Mouse (Mus musculus) c-Kit-positive CD71-negative TER-119-negative erythroid progenitor cells, embryonic 14.5 days (primary cell): ENCODE results near the gene Unc119.

ENCODE experiments used
- DNase-seq: peaks from one replicate; pipeline ENCODE4 v3.0.0-alpha.2; 2013; ENCODE audit warnings: low read depth

The Unc119 gene

DNA sequence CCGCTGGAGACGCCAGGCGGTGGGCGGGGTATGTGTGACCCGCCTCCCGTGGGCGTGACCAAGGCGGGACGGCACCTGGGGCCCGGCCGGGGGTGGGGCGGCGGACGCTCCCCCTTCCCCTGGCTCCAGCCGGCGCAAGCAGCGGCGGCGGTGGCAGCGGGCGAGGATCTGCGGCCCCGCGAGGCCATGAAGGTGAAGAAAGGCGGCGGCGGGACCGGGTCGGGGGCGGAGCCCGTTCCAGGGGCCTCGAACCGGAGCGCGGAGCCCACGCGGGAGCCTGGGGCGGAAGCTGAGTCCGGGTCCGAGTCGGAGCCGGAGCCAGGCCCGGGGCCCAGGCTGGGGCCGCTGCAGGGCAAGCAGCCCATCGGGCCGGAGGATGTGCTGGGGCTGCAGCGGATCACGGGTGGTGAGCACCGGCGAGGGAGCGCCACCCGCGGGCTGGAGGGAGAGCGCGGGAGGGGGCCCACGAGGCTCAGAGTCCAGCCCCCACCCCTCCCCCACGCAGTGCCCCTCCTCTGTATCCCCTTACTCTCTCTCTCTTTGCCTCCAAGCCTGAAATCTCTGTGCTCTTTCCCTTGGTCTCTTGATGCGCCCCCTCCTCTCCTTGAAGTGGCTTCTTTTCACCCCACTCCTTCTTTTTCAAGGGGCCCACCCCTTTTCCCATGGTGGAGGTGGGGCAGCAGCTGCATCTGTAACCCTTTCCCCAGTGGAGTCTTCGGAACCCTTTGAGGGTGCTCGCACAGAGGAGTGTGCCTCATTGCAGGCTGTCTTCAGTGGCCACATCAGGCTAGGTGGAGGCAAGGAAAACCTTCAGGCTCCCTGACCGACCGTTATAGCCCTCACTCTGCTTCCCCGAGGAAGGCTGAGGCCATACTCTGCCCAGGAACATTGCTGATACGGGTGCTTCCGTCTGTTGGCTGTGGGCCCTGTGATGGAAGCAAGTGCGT is at the start of gene Unc119:
Unc119 (plus strand) TSS at position 102 of the 947 bp plus-strand sequence.
- DNase-seq = no peak

DNA sequence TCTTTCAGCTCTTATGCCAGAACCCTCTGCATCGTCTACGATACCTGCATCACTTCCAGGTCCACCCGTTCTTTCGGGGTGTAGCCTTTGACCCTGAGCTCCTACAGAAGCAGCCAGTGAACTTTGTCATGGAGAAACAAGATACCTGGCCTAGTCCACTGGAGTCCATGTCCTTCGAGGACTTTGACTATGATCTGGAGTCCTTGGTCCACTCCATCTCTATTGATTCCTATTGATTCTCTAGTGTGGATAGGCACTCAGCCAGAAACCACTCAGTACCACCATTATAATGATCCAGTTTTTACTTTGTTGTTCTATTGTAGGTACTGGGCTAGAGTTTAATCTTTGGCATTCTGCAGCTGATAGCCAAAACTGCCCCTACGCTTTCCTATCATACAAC is 48.7 kb upstream of the Unc119 start:
- no peak for DNase-seq

DNA sequence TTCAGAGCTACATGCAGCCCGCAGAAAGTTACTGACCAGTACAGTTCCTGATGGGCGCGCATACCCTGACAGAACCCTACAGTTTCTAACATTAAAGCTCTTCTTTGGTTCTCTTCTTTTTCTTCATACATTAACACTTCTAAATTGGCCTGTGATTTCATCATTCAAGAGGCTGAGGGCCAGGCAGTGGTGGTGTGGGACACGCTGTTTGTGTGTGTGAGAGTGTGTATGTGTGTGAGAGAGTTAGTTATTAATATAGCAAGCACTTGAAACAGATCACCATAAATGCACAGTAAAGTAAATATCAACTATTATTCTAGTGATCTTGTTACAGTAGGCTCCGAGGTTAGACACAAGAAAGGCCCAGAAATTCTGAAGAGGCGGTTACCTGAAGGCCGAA is 42.4 kb upstream of the Unc119 start:
- DNase-seq = no peak

DNA sequence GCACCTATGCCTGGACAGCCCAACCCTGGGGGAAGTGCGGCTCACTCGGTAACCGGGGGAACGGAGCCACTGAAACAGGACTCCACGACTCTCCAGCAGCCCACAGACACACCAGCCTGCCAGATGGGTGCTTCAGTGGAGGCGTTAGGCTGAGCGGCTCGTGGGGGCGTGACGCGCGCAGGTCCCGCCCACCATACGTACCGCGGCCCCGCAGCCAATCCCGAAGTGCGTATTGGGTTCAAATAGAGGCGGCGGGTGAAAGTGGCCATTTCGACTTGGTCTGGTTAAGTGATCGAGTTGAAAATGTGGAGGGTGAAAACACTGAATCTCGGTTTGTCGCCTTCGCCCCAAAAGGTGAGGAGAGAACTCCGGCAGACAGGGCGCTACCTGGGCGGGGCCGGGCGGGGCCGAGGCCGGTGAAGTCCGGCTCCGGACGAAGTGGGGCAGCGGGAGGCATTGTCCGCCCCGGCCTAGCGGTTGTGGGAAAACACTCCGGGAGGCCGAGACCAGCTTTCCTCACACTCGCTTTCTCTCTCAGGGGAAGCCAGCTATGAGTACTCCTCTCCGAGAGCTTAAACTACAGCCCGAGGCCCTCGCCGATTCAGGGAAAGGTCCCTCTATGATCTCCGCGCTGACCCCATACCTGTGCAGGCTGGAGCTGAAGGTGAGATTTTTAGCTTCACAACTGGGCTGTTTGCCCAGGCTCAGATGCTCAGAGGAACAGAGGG is 41.8 kb upstream of the Unc119 start, which contains the start of gene Spag5:
Spag5 (plus strand) TSS at position 173 of the 728 bp plus-strand sequence.
- peak; percentile 83 for DNase-seq

DNA sequence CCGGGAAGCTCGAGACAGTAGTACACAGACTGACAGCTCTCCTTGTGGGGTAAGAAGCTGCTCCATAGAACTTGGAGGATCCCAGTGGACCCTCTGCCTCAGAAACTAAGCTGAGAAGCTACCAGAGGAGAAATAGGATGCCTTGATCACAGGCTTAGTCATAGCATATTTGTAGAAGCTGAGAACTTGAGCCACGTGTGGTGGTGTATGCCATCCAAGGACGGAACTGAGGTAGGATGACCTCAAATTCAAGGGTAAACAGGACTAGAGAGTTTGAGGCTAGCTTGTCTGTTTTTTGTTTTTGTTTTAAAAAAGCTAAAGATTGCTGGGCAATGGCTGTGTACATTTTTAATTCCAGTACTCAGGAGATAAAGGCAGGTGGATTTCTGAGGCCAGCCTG is 38.0 kb upstream of the Unc119 start:
- no peak for DNase-seq

DNA sequence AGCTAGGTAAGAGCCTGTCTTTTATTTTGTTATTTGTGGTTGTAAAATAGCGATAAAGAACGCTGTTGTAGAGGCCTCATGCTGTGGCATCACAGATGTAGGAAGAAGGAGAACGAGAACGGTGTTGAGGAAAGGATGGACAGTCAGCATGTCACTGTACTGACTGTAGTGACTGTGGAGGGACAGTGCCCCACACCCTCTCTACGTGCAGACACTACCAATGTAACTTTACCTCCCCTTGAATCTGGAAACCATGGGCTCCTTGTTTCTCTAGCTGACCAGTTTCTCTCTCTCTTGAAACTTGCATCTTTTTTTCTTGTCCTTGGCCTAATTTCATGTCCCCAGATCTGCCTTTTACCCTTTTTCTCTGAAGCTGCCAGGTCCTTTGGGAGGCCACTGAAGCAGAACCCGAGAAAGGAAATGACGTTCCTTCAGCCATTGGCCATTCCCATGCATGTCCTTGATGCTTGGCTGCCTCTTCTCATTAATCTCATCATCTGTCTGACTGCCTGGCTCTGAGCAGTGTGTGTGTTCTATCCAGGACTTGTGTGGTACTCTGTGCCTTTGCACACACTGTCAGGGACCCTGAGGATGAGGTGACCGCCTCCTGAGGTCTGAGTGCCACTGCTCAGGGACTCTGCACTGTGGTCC is 32.3 kb upstream of the Unc119 start:
- no peak for DNase-seq

DNA sequence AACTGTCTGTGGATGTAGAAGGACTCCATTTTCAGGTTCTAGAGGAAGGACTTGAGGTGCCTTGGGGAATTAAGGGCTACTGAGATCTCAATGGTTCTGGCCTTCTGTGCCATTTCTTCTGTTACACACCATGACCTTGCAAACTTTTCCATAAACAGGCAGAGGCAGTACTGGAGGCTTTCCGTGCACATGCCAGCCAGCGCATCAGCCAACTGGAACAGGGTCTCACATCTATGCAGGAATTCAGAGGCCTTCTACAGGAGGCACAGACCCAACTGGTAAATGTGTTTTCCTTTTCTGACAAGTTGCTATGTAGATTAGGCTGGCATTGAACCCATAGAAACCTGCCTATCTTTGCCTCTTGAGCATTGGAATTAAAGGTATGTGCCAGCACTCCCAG is 29.6 kb upstream of the Unc119 start:
- DNase-seq = no peak

DNA sequence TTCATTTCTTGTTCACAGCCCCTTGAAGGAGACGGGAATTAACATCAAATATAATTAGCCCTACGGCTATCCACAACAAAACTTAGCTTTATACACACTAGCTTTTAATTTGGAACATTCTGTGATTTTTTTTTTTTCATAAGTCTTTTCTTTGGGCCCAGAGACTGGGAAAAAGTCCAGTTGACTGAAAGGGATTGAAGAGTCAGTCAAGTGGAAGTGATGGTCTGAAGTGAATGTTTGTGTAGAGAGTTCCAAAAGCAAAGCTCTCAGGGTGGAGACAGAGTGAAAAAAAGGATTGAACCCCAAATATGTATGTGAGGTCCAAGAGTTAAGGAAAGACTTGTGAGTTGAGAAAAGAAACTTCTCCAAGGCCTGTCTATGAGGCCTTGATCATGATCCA is 24.9 kb upstream of the Unc119 start:
- no peak for DNase-seq

DNA sequence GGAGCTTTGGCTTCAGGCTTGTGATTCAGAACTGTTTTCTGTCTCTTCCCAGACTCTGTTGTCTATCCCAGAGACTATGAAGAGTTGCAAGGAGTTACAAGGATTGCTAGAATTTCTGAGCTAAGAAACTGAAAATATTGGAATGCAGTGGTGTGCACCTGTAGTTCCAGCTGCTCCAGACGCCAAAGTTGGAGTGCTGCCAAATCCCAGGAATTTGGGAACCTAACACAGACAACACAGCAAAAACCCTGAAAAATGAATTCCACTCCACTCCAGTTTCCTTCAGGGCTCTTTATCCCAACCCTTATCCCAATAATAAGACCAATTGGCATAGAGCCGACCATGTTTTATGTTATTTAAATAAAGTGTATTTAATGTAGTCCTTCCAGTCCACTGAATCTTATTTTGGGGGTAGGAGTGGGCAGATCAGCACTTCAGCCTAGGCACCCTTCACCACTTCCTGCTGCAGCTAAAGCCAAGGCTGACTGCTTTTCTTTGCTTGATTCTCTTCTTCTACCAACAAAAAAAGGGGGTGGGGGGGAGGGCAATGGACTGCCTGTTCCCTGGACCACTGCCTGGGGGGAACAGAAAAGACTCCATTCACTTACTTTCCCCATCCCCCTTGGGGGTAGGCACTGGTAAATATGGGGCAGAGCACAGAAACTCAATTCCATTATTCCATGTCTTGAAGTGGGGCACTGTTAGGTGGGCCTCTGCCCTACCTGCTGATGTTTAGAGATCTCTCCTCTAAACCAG is 21.0 kb upstream of the Unc119 start:
- no peak for DNase-seq

DNA sequence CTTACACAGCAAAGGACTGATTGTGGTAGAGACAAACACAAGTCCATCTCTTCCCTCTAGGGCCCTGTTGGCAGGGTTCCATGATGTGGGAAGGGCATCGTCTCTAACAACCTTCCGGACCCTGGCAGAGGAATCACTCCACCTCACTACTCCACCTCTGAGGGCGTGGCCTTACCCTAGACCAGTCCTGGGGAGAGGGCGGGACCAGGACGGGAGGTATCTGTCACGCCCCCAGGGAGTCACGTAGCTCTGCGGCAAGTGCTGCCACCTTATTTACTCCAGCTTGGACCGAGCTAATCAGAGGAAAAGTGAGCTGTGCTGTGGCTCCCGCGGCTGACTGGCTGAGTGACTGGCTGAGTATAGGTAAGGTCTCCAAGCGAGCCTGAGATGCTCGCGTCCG is 20.4 kb upstream of the Unc119 start, which contains the start of gene Aldoc:
Aldoc (plus strand) TSS at position 109 of the 400 bp plus-strand sequence.
- DNase-seq = peak; percentile 71

DNA sequence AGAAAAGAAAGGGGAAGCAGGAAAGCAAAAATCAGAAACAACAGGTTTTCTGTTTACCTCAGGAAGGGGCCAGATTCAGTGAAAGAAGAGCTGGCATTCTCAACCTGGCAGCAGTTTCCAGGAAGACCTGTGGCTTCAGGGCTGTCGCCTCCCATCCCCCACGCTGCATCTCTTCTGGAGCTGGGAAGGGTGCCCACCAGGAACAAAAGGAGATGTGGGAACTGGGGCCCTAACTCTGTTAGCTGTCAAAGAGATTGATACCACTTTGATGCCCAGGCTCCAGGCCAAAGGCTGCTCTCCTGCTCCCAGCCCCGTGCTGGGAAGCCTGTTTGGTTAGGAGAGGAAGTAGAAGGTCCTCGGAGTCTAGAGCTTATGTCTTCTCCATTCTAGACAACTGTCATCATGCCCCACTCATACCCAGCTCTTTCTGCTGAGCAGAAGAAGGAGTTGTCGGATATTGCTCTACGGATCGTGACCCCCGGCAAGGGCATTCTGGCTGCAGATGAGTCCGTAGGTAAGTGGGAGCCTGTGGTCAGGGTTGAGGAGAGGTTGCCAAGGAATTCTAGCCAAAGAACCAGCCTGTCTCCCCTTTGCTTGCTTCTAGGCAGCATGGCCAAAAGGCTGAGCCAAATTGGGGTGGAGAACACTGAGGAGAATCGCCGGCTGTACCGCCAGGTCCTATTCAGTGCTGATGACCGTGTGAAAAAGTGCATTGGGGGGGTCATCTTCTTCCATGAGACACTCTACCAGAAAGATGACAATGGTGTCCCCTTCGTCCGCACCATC is 19.1 kb upstream of the Unc119 start:
- no peak for DNase-seq

DNA sequence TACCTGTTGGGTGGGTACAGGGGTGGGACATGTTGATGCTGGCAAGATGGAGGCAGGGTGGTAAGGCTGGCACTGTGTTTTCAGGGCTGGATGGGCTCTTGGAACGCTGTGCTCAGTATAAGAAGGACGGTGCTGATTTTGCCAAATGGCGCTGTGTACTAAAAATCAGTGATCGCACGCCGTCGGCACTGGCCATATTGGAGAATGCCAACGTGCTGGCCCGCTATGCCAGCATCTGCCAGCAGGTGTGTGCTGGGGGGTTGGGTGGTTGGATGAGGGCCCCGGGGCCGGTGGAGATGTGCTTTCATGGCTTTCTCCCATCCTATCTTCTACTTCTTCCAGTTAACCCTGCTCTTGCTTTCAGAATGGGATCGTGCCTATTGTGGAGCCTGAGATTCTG is 18.3 kb upstream of the Unc119 start:
- DNase-seq = no peak

DNA sequence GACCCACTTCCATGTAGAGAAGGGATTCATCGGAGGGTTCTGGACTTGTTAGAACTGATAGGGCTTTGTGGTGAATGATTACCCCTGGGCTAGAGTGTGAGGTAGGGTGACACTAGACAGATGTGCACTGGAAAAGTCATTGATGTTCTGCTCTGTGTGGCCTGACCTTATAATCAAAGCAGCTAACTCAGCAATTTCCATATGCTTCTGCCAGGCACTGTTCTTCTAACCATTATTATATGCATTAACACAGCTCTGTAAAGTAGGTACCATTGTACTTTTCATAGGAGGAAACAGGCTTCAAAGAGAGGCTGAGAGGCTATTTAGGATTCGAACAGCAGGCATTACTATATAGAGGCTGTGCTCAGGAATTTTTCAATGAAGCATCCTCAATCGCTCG is 16.1 kb upstream of the Unc119 start:
- DNase-seq = no peak

DNA sequence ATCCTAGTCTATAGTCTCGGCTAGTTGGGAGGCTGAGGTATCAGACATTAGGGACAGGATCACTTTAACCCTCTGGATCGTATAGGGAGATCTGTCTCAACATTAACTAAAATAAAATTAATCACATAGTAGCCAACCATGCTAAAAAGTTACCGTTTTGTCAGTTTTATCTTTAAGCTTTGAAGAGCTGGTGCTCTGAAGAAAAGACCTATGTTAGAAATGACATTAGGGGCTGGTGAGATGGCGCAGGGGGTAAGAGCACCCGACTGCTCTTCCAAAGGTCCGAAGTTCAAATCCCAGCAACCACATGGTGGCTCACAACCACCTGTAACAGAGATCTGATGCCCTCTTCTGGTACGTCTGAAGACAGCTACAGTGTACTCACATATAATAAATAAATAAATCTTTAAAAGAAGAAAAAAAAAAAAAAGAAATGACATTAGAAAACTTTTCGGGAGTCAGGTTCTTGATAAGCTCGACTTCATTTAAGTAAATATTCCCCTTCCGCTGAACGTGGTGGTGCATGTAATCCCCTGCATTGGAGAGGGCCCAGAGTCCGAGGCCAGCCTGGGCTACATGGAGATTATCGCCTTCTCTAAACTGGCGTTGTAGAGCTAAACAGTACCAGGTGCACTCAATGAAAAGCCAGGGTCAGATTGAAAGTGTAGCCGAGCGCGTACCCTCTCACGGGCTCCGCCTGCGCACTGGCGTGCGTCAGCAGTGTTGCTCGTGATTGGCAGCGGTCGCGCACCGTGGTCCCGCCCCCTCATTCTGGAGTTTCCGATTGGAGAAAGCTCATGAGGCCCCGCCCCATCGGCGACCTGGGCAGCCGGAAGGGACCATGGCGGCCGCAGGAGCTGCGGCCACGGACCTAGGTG is 15.4 kb upstream of the Unc119 start, which contains the start of gene Pigs:
Pigs (plus strand) TSS at position 782 of the 878 bp plus-strand sequence.
- DNase-seq = peak; percentile 94

DNA sequence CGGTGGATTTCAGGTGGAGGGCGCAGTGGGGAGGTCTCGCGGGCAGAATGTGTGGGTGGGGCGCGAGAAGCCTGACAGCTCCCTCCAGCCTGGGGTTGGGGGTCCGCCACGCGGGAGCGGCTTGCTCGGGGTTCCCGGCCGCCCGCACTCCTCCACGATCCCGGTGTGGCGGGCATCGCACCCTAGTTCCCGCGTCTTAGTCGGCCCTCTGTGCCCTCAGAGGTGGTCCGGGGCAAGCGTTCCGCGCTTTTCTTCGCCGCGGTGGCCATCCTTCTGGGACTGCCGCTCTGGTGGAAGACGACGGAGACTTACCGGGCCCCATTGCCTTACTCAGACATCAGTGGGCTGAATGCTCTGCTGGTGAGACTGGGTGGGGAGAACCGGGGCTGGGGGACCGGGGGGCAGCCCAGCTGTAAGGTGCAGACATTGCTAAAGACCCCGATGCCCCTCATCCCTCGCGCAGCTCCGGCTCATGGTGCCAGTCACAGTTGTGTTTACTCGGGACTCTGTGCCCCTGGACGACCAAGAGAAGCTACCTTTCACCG is 14.7 kb upstream of the Unc119 start:
- DNase-seq = no peak

DNA sequence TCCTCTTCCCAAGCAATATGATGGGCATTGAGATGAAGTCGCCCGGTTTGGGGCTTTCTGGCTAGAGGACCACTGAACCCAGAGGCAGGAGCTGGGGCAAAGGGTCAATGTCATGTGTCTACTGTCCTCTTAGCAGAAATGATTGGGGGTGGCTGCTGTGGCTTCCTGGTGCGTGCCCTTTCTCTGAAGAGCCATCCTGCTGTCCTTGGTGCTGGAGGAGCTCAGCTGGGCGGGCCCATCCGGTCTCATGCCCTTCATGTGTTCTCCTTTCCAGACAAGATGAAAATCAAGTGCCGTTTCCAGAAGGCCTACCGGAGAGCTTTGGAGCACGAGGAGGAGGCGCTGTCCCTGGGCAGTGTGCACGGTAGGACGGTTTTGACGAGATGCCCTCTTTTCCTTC is 10.6 kb upstream of the Unc119 start:
- DNase-seq = no peak

DNA sequence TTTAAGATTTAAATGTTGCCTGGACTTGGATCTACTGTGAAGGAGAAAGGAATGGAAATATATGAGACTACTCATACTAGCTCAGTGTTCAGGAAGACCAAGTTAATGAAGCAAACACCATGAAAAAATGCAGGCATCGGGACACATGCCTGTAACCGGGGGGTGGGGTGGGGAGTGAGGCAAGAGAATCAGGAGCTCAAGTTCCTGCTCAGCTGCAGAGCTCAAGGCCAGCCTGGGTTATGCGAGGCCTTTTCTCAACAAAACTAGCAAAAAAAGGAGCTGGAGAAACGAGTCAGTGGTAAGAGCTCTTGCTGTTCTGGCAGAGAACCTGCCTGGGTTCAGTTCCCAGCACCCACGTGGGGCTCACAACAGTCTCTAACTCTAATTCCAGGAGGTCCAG is 9.3 kb upstream of the Unc119 start:
- DNase-seq = no peak

DNA sequence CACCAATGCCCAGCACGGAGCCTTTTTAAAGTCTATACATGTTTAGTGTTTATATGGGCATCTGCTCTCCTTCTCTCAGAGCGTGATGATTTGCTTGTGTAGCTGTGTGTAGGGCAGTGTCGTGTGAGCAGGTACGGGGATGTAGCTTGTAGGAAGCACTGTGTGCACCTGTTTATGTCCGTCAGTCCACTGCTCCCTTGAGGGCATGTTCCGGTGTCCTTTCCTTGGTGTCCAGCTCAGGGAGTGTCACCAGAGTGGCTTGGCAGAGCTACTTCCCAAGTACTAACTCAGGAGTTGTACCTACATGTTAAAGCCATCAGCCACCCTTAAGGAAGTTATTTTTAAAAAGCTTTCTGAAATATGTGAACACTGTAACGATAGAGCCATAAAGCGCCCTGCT is 6.2 kb upstream of the Unc119 start:
- DNase-seq = no peak

DNA sequence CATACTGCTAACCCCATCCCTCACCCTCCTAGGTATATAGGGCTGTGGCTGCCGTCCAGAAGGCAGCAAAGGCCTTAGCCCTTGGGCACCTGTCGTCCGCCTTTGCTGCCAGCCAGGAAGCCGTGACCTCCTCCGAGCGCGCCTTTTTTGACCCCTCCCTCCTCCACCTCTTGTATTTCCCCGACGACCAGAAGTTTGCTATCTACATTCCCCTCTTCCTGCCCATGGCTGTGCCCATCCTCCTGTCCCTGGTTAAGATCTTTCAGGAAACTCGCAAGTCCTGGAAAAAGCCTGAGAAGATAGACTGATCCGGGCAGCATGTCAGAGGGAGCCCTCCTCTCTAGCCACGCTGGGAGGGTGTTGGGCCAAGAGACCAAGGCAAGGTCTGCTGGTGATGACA is 1.6 kb upstream of the Unc119 start:
- DNase-seq = no peak
